Mouse (Mus musculus): ENCODE results near the gene Stat4.

- no peak for TF ChIP-seq CTCF (IDR thresholded peaks at IDR 0.05; ENCODE audit: extremely low read depth, insufficient read depth, low read length)
- no peak for TF ChIP-seq POLR2A (IDR thresholded peaks at IDR 0.05; ENCODE audit: extremely low read depth, insufficient read depth, low read length)
Measured at GRCm38 (mm10) chr1:52088634-52089033, 101.7 kb downstream of the Stat4 start.
